Mouse (Mus musculus) limb, embryonic 14.5 days (tissue): ENCODE measurements around the gene Npas4. TPM values are rescaled to one million over a fixed set of nuclear protein-coding genes. Genes with fewer than 3 reads are reported as not detected.

ENCODE experiments used
- ATAC-seq: fragments of 200-750 bp; cut with Nextera tagmentation; 2 replicates; pipeline ENCODE4 v1.8.0; 2017; ENCODE audit warnings: low read depth, moderate number of reproducible peaks, moderate TSS enrichment; ENCODE audit not compliant: low FRiP score
- DNase-seq: peaks from one replicate; pipeline ENCODE4 v3.0.0-alpha.2; 2015; ENCODE audit warnings: low spot score
- H3K27ac ChIP-seq: fragments of 300-500 bp; sonication (generic); replicated peaks from 2 replicates; pipeline ENCODE4 v1.5.1; 2014; ENCODE audit warnings: low read depth, mild to moderate bottlenecking, low read length, moderate library complexity, mixed read lengths
- H3K27me3 ChIP-seq: fragments of 300-500 bp; sonication (generic); 2 replicates; pipeline ENCODE4 v1.6.1; 2014; ENCODE audit warnings: low read length, mixed read lengths; ENCODE audit not compliant: control insufficient read depth, insufficient read depth
- H3K36me3 ChIP-seq: fragments of 300-500 bp; sonication (generic); 2 replicates; pipeline ENCODE4 v1.6.1; 2014; ENCODE audit warnings: mild to moderate bottlenecking, low read length, moderate library complexity, mixed read lengths; ENCODE audit not compliant: control insufficient read depth, insufficient read depth
- H3K4me1 ChIP-seq: fragments of 300-500 bp; sonication (generic); 2 replicates; pipeline ENCODE4 v1.6.1; 2014; ENCODE audit warnings: antibody characterized with exemption, low read length, mixed read lengths; ENCODE audit not compliant: control insufficient read depth, insufficient read depth
- H3K4me2 ChIP-seq: fragments of 300-500 bp; sonication (generic); replicated peaks from 2 replicates; pipeline ENCODE4 v1.6.1; 2014; ENCODE audit warnings: low read depth, mild to moderate bottlenecking, low read length, moderate library complexity; ENCODE audit not compliant: severe bottlenecking
- H3K4me3 ChIP-seq: fragments of 300-500 bp; sonication (generic); replicated peaks from 2 replicates; pipeline ENCODE4 v1.5.1; 2014; ENCODE audit warnings: low read length
- H3K9ac ChIP-seq: fragments of 300-500 bp; sonication (generic); 2 replicates; pipeline ENCODE4 v1.6.1; 2014; ENCODE audit warnings: mild to moderate bottlenecking, low read depth, low read length, moderate library complexity; ENCODE audit not compliant: severe bottlenecking
- H3K9me3 ChIP-seq: fragments of 300-500 bp; sonication (generic); 2 replicates; pipeline ENCODE4 v1.6.1; 2016; ENCODE audit warnings: low read length; ENCODE audit not compliant: control insufficient read depth
- POLR2A ChIP-seq: fragments of 200-500 bp; IDR thresholded peaks from 2 replicates; pipeline ENCODE4 v1.8.0; 2012; ENCODE audit warnings: inconsistent platforms, mild to moderate bottlenecking, moderate library complexity, borderline replicate concordance; ENCODE audit not compliant: insufficient read depth, insufficient read length; ENCODE audit errors: extremely low read depth
- WGBS: fragments of 180-500 bp; shearing (Covaris S2); extraction: QIAGEN DNeasy Blood & Tissue Kit; methylation state at CpG from one replicate; pipeline ENCODE4 v1.1.7; 2014; 5-methylcytosine and 5-hydroxymethylcytosine counted together
- polyA plus RNA-seq, 2 experiments: library from polyadenylated mRNA; depleted of rRNA in 1 of 2; stranded (reverse) in 1 of 2; unstranded in 1 of 2; fragments of >200 nt; fragmentation: Nextera tagmentation in 1 of 2; extraction: Ambion mirVana in 1 of 2; gene quantifications; 2 replicates each; pipeline versions ENCODE4 v1.2.1 to v1.2.3; 2012 to 2014

The Npas4 gene
- polyA plus RNA-seq, 2 experiments: 0.50 TPM; not detected in 1

DNA sequence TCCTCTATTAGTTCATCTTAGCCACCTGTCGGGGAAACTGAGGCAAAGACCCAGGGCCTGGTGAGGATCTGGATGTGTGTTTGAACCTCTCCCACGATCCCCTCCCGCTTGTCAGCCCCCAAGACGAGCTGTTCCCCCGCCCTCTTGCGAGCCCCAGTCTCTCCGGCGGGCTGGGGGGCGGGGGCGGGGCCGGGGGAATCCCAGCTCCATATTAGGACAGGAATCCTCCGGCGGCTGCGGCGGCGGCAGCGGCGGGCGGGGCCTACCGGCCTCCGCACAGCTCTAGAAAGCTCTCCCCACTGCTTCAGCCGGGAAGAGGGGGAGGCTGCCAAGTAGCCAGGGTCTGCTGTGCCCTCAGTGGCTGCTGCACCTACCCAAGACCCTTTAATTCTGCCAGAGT is 600 bp upstream of the Npas4 start:
- no peak for ATAC-seq
- H3K9me3 ChIP-seq: no peaks in the 10 kb centered on the region
- no peaks in the 10 kb centered on the region for H3K4me1 ChIP-seq
- H3K9ac ChIP-seq: no peak overlapping the region
- no peak for TF ChIP-seq POLR2A
- H3K27me3 ChIP-seq: peaks cover 36% of the 10 kb centered on the region
- H3K27ac ChIP-seq: no peak overlapping the region
- no peak overlapping the region for H3K4me2 ChIP-seq
- WGBS: 0% methylated on average over 19 of the region's 22 CpGs
- H3K4me3 ChIP-seq: no peak overlapping the region
- no peak for DNase-seq
- no peaks in the 10 kb centered on the region for H3K36me3 ChIP-seq

DNA sequence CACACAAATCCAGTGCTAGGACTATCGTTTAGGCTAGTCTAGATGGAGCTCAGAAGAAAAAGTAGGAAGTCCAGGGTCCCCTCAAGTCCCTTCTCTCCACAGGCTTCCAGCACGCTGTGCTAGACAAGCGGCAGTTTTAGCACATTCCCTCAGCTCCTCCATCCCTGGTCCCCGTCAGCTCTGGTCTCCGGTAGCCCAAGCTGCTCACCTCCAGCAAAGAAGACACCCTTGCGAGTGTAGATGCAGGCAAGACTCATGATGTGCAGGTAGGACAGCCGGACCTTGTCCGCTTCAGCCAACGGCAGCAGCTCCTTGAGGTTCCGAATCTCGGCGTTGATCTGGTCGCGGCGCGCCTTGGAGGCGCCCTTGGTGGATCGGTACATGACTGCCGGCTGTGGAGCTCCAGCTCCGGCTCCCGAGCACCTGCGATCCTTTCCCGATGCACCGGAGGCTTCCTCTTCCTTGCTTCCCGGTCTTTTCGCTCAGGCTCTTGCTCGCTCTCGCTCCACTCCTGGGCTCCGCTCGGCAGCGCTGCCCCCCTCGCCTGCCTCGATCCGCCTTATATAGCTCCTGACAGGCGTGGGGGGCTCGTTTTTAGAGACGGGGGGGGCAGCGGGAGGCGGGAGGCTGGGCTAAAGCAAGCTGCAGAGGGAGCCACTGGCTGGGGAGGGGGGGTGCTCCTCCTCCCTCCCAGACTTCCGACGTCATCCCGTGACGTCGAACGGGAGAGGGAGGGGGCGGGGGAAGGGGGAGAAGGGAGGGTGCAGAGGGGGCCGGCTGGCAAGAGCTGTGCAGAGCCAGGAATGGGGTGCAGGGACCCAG is 471 bp downstream of the Npas4 start:
- no peak for TF ChIP-seq POLR2A
- peaks cover 42% of the 10 kb centered on the region for H3K27me3 ChIP-seq

DNA sequence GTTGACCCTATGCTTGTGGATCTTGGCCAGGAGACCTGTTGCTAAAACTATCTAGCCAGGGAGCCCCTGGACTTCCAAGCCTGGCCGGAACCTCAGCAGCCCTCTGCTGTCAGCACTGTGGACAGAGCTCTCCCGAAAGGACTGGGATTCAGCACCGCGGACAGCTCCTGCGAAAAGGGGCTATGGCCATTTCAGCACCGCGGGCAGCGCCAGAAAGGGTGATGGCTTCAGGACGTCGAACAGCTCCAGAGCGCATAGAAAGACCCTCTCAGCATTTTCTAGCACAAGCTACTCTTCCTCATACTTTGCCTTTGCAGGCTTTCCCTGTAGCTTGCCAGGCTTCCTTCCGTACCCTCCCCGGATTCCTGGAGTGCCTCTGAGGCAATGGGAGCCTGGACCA is 1.1 kb downstream of the Npas4 start:
- Histone ChIP-seq H3K27me3 (peaks cover 48% of the 10 kb centered on the region), H3K9me3 (no peaks in the 10 kb centered on the region), H3K4me2 (no peak overlapping the region), H3K36me3 (no peaks in the 10 kb centered on the region), H3K4me1 (no peaks in the 10 kb centered on the region), H3K27ac (no peak overlapping the region), H3K4me3 (no peak overlapping the region), H3K9ac (no peak overlapping the region)
- no peak for TF ChIP-seq POLR2A
- ATAC-seq (no peak), DNase-seq (peak; percentile 90)
- 4% methylated on average over 13 of the region's 13 CpGs for WGBS

More for the DNA sequence above, 471 bp downstream of the Npas4 start:
- WGBS: 18% methylated on average over 46 of the region's 47 CpGs
- Histone ChIP-seq H3K9me3 (no peaks in the 10 kb centered on the region), H3K36me3 (no peaks in the 10 kb centered on the region), H3K27ac (no peak overlapping the region), H3K9ac (no peak overlapping the region), H3K4me2 (no peak overlapping the region), H3K4me1 (no peaks in the 10 kb centered on the region), H3K4me3 (no peak overlapping the region)
- DNase-seq (no peak), ATAC-seq (no peak)

DNA sequence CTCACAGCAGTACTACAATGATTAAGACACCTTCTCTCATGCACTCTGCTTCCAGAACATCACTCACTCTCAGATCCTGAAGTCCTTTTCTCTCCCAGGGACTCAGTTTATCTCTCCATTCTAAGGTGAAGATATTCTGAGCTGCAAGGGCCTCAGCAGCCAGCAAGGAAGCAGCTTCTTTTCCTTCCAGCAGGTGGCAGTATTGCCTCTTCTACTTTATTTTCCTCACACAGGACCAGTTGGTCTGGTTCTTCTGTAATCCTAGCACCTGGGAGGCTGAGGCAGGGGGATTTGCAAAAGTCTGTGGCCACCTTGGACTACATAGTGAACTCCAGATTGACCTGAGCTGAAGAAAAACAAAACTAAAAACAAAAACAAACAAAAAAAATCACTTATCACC is 8.3 kb downstream of the Npas4 start:
- DNase-seq (no peak), ATAC-seq (no peak)
- no peaks in the 10 kb centered on the region for H3K4me1 ChIP-seq
- H3K9me3 ChIP-seq: no peaks in the 10 kb centered on the region
- H3K9ac ChIP-seq: no peak overlapping the region
- no peak for TF ChIP-seq POLR2A
- H3K4me2 ChIP-seq: no peak overlapping the region
- H3K27ac ChIP-seq: no peak overlapping the region
- H3K36me3 ChIP-seq: no peaks in the 10 kb centered on the region
- no peak overlapping the region for H3K4me3 ChIP-seq
- peaks cover 18% of the 10 kb centered on the region; the same call in 1 of the 2 replicates for H3K27me3 ChIP-seq

DNA sequence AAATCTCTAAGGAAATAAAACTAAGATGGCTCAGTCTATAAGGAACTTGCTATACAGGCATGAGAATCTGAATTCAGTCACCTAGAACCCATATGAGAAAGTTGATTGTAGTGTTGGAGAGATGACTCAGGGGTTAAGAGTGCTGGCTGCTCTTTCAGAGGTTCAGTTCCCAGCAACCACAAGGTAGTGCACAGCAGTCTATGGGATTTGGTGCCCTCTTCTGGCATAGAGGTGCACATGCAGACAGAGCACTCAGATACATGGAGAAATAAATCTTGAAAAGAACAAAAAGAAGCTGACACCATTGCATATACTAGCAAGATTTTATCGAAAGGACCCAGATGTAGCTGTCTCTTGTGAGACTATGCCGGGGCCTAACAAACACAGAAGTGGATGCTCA is 21.9 kb downstream of the Npas4 start:
- Histone ChIP-seq H3K9me3 (no peaks in the 10 kb centered on the region), H3K36me3 (peaks cover 36% of the 10 kb centered on the region), H3K4me2 (no peak overlapping the region), H3K27me3 (no peaks in the 10 kb centered on the region), H3K4me3 (no peak overlapping the region), H3K9ac (no peak overlapping the region), H3K4me1 (no peaks in the 10 kb centered on the region), H3K27ac (no peak overlapping the region)
- TF ChIP-seq POLR2A: no peak
- DNase-seq: no peak
- ATAC-seq: no peak
- WGBS: 79% methylated on average over 2 of the region's 2 CpGs
